Mouse (Mus musculus) layer of hippocampus, adult 8-10 months (tissue): Measurements from ENCODE around the gene 9130023H24Rik. TPM values are rescaled to one million over a fixed set of nuclear protein-coding genes. Genes with fewer than 3 reads are reported as not detected.

ENCODE experiments used
- DNase-seq, 2 experiments: peaks; one replicate each; pipeline ENCODE4 v3.0.0; 2022; ENCODE audit warnings: low spot score in 2 of 2
- total RNA-seq, 4 experiments: library from RNA; stranded (reverse); gene quantifications; 2 replicates each; pipeline ENCODE4 v1.2.4; 2022

The 9130023H24Rik gene
- total RNA-seq, 4 experiments from 2014 or later = 3.5 to 5.0 (median 3.7) TPM

- no peak for DNase-seq
These were observed 36.2 kb downstream of the 9130023H24Rik start for GRCm38 (mm10) chr7:128201607-128202006.

Other genes with a start within 250 kb of the 9130023H24Rik start
- gene Pycard, start 244.2 kb downstream of the 9130023H24Rik start, total RNA-seq = 10 to 100 TPM in 2 of 4 experiments, 1 to 10 TPM in 2; 2.6 to 14.8 (median 7.2) TPM
- 1 to 10 TPM in 2 of 4 experiments, under 1 TPM in 2; 0.47 to 1.1 (median 0.95) TPM for gene Trim72, start 234.1 kb downstream of the 9130023H24Rik start, total RNA-seq
- gene Itgam, start 175.4 kb downstream of the 9130023H24Rik start, total RNA-seq = 10 to 100 TPM; 10.4 to 35.9 (median 24.0) TPM
- under 1 TPM in 1 of 4 experiments, not detected in 3; 0.16 TPM for gene Gm49368, start 175.3 kb downstream of the 9130023H24Rik start, total RNA-seq
- gene Itgax, start 108.5 kb downstream of the 9130023H24Rik start, total RNA-seq = 10 to 100 TPM in 2 of 4 experiments, under 1 TPM in 1, not detected in 1; 0.55 to 37.4 (median 30.5) TPM
- gene Itgad, start 83.7 kb downstream of the 9130023H24Rik start, total RNA-seq = 1 to 10 TPM in 1 of 4 experiments, under 1 TPM in 3; 0.61 to 1.7 (median 0.83) TPM
- 10 to 100 TPM in 2 of 4 experiments, 1 to 10 TPM in 2; 2.5 to 18.9 (median 9.2) TPM for gene Cox6a2, start 31.6 kb downstream of the 9130023H24Rik start, total RNA-seq
- 10 to 100 TPM; 10.0 to 14.7 (median 11.9) TPM for gene Armc5, start 689 bp downstream of the 9130023H24Rik start, total RNA-seq
- 10 to 100 TPM; 13.2 to 16.4 (median 13.6) TPM for gene Tgfb1i1, start 8.8 kb upstream of the 9130023H24Rik start, total RNA-seq
- not detected for gene Slc5a2, start 27.6 kb upstream of the 9130023H24Rik start, total RNA-seq
- 10 to 100 TPM; 25.1 to 31.9 (median 28.0) TPM for gene BC017158, start 60.1 kb upstream of the 9130023H24Rik start, total RNA-seq
- gene Rgs10, start 180.7 kb upstream of the 9130023H24Rik start, total RNA-seq = 10 to 100 TPM; 41.3 to 80.9 (median 59.9) TPM
- 100 to 1,000 TPM; 107 to 155 (median 123) TPM for gene Tial1, start 223.7 kb upstream of the 9130023H24Rik start, total RNA-seq